Mouse (Mus musculus): ENCODE data around the gene Tanc1. TPM values are rescaled to one million over a fixed set of nuclear protein-coding genes. Genes with fewer than 3 reads are reported as not detected.
A peak's percentile ranks its signal among the peaks of the same experiment; 100 is the strongest.

The Tanc1 gene
- total RNA-seq, 2 experiments from 2014 or later = 17.7 to 27.5 TPM

DNA sequence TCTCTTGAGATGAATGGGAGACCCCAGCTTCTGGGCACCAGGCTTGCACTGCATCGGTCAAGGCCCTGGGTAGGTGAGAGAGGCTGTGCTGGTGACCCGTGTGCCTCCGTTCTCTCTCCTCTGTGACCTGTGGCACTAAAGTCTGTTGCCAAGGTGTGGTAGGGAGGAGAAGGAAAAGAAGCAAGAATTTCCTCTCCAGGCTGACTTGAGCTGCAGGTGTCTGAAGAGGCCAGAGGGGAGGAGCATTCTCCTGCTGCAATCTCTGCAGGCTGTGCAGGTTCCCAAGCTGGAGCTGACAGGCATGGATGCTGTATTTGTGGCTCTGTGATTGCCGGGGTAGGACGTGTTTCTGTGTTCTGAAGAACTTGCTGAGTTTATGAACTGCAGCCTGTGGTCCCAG is 163.3 kb downstream of the Tanc1 start:
- DNase-seq (ENCODE audit: low spot score in 2 of 2) = no peak
- intact Hi-C loops (cut with DNase I) = no loop called here

DNA sequence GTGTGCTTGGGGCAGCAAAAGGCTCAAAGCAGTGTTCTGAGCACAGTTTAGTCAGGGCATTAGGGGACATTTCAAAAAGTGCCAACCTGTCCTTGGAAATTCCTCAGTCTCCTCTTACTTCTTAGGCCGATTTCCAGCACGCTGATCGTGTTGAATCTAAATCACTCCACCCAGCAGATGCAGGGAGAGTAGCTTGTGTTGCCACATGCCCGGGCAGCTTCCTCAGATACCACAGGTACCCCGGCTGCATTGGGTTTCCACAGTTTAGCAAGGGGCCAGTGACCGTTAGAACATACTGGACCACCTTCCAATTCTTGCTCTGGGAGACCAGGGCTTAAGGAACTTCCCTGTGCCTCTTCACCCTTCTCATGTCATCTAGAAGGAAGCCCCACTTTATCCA is 164.0 kb downstream of the Tanc1 start:
- intact Hi-C loops (cut with DNase I) = no loop called here
- no peak for DNase-seq (ENCODE audit: low spot score in 2 of 2)

DNA sequence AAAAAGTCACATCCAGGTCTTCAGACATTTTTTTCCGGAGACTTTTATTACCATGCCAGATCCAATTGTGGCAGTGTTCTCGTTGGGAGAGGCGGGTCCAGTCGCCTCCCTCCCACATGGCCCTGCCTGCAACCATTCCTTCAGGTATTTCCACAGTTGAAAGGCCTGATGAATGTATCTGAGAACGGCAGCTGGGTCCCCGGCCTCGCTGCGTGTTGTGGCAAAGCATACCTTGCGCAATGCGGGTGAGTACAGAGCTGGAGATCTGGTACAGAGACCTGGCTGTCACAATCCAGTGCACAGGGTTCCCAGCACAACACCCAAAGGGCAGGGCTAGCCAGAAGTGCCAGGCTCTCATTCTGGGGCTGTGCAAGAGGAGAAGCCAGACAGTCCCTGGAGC is 167.5 kb downstream of the Tanc1 start:
- intact Hi-C loops (cut with DNase I) = no loop called here
- no peak for DNase-seq (ENCODE audit: low spot score in 2 of 2)

DNA sequence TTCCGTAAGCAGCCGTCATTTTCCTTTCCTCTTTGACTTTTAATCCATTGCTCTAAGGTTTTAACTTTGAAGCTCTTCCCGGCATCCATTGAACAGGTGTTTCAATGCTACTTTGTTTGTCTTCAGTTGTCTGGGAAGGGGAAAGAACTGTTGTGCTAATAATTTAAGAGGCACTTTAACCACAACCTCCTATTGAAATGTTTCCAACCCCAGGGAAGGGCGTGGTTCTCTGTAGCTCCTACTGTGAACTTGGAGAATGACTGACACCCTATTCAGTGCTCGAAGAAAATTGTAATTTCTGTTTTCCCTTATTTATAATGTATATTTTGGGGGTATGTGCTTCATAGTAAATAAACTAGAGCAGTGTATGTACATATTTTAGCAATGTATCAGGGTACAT is 168.4 kb downstream of the Tanc1 start:
- intact Hi-C loops (cut with DNase I) = no loop called here
- no peak for DNase-seq (ENCODE audit: low spot score in 2 of 2)

DNA sequence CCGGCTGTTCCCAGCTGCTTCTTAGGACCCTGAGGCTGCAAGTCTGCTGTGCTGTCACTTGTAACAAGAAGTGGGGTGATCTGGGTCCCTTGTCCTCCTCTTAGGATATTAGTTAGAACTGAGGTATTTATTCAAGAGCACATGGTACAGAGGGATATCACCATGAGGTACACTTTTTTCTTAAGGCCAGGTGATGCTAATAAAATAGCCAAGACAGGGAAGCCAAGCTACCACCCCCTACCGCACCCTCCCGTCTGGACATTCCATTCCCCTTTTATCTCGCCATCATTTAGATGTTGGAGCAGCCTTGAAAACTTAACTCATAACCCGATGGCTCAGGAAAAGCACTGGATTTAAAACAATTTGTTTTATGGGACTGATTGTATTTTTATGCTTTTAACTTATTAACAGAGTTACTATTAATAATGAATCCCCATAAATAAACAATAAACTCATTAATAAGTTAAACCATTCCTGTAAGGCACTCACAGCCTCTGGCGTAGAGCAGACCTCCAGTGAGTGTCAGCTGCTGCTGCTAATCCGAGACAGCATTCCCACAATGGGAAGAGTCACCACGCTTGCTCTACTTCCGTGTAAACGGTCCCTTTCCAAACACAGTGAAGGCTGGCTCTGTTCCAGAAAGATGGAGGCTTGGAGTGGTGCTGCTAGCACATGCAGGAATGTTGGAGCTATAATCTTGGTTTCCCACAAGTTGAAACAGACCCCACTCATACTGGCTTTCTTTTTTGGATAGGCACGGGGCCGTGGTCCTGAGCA is 171.4 kb downstream of the Tanc1 start:
- intact Hi-C loops (cut with DNase I) = no loop called here
- no peak for DNase-seq (ENCODE audit: low spot score in 2 of 2)

DNA sequence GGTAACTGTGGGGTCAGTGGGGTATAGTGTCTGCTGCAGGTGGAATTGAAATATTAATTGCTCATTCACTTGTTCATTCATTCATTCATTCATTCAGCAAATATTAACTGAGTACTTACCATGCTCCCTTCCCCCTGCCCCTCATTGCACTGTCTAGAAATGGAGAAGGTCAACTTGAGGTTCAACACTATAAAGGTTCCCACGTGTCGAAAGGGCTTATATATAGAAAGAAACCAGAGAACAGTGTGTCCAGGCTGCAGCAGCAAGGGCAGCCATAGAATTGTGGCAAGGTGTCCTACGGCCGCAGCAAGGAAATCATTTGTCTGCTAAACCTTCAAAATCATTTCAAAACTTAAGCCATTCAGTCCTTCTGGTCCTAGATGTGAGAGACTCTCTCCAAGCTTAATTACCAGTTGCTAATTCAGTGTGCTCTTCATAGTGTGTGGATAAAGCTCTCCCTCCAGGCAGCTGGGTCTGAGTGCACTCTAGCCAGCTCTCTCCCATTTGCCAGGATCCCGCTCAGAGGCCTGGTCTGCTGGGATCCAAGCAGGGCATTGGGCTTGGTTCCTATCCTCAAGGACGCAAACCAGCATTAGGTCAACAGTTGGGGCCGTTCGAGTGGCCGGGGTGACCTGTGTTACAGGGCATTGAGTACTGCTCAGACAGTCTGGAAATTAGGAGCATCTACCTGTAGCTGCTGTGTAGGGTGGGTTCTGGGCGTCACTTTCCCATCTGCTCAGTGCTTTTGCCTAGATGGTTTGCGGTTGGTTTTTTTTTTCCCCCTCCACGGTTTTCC is 172.2 kb downstream of the Tanc1 start:
- intact Hi-C loops (cut with DNase I) = no loop called here
- DNase-seq (ENCODE audit: low spot score in 2 of 2) = no peak

DNA sequence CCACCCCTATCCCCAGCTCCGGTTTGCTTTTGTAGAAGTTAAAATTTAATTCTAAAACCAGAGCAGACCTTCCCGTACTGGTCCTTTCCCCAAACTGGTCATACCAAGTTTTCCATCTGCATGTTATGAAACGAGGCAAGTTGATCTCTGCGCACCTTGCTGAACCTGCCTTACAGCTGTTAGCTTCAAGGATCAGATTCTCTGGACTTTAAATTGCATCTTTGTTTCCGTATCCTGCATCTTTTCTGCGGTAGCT is 172.7 kb downstream of the Tanc1 start:
- intact Hi-C loops (cut with DNase I) = no loop called here
- no peak for DNase-seq (ENCODE audit: low spot score in 2 of 2)

DNA sequence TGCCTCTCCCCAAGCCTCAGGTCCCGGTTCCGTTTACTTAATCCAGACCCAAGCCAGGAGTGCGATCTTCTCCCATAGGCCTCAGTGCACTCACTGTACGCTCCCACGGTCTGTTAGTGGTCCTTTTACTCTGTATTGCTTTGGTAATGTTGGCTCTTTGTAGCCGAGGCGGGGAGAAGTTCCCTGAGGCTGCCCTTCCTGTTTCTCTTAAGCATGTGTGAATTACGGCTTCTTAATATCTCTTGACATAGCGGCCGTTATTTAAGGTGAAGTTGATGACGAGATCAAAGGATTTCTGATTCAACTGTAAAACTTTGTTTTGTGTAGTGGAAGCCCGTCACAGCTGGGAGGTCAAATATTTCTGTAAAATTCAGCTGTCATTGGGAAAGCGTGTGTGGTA is 173.8 kb downstream of the Tanc1 start:
- intact Hi-C loops (cut with DNase I) = no loop called here

DNA sequence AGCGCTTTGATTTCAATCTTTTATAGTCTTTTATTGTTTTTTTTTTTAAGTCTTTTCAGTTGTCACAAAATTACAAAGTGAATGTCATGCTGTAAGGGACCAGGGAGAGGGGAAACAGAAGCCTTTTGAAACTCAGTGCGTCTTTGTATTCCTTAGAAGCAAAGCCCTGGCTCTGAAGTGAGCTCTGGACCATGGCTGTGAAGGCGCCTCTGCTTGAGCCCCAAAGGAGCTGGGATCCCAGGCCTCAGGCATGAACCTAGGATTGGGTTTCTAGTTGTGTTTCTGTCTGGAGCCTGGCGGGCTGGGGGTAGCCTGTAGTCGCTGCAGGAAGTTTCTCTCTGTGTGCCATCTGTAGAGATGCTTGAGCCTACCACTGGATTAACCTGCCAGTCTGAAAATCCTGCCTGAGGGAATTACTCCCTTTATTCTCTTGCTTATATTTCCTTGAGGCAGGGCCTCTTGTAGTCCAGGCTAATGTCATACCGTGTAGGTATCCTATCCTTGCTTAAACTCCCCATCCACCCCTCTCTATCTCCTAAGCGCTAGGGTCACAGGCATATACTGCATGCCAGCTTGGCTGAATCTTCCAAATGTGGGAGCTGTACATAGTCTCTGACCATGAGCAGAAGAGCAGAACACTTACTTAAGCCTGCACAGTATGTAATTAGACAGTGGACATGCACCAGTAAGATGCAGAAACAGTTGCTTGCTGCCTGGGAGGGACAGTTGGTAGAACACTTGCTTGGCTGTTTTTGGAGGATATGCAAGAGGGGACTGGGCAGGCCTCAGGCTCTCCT is 177.1 kb downstream of the Tanc1 start:
- DNase-seq (ENCODE audit: low spot score in 2 of 2) = no peak
- intact Hi-C loops (cut with DNase I) = no loop called here

More for the DNA sequence above, 173.8 kb downstream of the Tanc1 start:
- DNase-seq (ENCODE audit: low spot score in 2 of 2) = no peak

DNA sequence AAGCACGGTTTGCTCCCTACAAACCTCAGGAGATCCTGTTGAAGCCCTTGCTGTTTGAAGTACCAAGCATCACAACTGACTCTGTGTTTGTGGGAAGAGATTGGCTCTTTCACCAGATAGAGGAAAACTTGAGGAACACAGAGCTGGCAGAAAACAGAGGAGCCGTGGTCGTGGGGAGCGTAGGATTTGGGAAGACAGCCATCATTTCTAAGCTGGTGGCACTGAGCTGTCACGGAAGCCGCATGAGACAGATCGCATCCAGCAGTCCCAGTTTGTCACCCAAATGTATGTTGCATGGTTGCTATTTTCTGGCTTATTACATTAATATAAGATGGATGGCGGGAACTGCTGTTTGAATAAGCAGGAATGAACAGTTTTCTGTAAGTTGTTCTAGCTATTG is 179.8 kb downstream of the Tanc1 start:
- intact Hi-C loops (cut with DNase I) = no loop called here
- DNase-seq (ENCODE audit: low spot score in 2 of 2) = no peak

DNA sequence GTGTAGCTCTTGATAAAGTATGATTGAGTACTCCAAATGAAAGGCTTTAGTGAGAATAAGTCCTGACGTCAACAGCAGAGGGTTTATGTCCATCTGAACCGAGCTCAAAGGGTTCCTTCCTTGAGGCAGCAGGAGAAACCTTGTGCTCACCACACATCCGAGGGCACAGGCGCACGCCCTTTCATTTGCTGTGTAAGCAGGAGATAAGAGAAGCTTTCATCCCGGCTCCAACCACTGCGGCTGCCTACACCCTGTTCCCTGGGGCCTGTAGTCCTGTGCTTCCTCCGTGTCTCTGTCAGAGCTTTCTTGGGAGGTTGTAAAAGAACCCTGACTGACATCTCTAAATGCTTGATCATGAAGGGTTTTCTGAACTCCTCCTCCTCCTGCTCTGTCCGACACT is 181.5 kb downstream of the Tanc1 start:
- intact Hi-C loops (cut with DNase I) = no loop called here
- no peak for DNase-seq (ENCODE audit: low spot score in 2 of 2)

DNA sequence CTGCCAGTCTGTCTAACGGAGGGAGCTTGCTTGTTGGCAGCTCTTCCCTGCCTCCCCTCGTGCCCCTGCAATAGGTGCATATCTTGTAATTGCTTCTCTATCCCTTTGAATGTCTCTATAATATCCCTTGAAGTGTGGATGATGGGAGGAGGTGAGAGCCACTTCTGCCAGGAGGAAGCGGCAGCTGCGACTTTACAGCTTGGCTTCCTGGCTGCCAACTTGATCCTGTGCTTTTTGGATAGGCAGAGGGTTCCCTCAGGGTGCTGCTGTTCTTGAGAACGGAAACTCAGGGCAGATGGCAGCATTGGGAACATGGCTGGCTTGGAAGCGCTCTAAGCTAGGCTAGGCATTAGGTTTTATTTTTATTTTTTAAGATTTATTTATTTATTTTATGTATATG is 183.0 kb downstream of the Tanc1 start:
- intact Hi-C loops (cut with DNase I) = no loop called here
- DNase-seq (ENCODE audit: low spot score in 2 of 2) = peak in 1 of 2 experiments; percentile 13

DNA sequence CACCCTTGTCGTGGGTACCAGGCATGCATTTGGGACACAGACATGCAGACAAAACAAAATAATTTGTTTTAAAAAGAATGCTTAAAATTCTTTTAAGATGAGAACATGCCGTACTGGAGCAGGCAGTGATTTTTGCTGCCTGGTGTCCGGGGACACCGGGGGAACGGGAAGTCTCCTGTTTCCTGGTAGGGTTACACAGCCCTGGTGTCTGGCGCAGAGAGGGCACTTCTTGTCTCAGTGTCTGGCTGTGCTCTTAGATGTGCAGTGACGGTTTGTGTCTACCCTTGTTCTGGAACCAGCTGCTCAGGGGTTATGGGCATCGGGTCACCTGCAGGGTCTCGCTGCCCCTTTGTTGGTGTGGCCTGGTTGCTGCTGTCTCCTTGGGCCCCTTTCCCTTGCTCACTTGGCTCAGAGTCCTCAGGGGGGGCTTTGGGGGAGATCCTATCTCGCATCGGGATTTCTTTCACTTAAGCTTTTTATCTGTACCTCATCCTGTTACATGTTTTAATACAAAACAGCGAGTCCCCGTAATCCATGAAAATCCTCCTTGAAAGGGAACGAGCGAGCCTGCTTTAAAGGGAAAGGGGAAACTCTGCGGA is 187.2 kb downstream of the Tanc1 start:
- no peak for DNase-seq (ENCODE audit: low spot score in 2 of 2)
- intact Hi-C loops (cut with DNase I) = no loop called here

DNA sequence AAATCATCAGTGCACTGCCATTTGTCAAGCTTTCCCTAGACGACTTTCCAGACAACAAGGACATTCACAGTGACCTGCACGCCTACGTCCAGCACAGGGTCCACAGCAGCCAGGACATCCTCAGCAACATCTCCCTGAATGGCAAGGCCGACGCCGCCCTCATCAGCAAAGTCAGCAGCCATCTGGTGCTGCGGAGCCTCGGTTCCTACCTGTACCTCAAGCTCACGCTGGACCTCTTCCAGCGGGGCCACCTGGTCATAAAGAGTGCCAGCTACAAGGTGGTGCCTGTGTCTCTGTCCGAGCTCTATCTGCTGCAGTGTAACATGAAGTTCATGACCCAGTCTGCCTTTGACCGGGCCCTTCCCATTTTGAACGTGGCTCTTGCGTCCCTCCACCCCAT is 187.7 kb downstream of the Tanc1 start:
- intact Hi-C loops (cut with DNase I) = no loop called here
- no peak for DNase-seq (ENCODE audit: low spot score in 2 of 2)

DNA sequence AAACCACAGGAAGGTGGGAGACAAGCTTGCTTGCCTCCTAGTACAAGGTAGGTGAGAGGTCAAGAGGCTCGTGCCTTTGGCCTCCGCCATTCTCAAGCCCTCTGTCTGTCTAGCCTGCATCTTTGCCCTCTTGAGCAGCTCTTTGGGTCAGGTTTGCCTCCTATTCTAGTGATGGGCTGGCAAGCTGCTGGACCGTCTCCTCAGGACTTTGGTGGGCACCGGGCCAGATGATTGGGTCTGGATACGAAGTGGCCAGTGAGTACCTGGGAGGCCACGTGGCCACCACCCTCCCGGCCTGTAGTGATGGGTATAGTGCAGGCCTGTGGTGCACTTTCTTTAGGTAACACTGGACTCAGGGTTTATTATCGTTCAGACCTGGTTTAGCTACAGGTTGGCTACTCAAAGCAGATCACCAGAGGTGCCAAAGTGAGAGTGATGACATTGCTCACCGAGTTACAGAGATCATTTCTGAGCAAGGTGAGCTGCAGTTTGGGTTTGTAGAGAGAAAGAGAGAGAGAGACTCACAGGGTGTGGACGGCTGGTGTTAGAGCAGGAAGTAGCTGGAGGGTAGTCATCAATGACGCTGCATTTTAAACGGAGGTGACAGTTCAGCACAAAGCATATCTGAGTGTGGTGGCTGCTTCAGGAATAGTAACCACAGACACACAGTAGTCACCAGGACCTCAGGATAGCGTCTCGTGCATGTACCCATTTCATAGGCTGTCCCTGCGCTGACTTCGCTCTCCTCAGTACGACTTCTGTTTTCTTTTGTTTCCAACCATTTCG is 188.8 kb downstream of the Tanc1 start:
- intact Hi-C loops (cut with DNase I) = no loop called here

DNA sequence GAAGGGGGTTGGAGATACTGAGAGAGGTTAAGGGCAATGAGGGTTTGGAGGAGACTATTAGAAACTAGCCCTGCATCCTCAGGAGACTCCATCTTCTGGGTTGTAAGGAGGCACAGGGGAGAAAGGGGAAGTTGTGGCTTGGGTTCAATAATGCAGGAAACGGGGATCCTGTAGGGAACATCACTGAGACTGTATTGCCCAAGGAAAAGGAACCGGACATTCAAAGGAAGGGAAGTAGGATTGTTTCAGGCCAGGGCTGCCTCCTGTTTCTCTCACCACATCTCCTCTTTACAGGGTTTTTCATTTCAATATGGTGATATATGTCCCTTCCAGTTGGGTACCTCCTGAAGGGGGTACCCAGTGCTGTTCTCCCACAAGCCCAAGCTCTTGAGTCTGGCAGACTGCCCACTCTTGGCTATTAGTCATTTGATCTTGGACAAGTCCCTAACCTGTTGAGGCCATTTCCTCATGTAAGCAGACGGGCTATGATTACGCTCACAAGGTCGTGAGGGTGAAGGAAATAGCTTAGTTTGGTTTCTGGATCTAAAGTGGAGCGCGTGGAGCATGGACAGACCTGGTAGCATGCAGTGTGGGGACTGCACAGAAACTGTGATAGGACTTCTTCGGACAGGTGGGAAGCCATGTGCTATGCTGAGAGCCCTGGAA is 191.0 kb downstream of the Tanc1 start:
- intact Hi-C loops (cut with DNase I) = no loop called here
- DNase-seq (ENCODE audit: low spot score in 2 of 2) = no peak

More for the DNA sequence above, 188.8 kb downstream of the Tanc1 start:
- no peak for DNase-seq (ENCODE audit: low spot score in 2 of 2)

DNA sequence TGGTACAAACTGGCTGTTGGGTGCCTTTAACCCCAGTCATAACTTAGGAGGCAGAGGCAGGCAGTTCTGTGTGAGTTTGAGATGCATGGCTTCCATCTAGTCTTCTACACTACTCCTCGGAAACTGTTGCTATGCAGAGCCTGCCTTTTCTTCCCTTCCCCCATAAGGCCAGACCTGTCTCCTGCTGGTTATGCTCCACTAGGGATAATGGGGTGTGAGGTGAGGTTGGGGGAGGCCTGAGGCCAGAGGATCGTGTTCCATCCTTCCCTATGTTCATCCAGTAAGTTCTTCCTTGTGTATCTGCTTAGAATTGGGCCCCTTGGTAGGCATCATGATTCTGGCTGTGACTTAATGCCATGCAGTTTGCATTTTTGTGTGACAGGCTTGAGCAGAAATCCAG is 193.8 kb downstream of the Tanc1 start:
- no peak for DNase-seq (ENCODE audit: low spot score in 2 of 2)
- intact Hi-C loops (cut with DNase I) = no loop called here

DNA sequence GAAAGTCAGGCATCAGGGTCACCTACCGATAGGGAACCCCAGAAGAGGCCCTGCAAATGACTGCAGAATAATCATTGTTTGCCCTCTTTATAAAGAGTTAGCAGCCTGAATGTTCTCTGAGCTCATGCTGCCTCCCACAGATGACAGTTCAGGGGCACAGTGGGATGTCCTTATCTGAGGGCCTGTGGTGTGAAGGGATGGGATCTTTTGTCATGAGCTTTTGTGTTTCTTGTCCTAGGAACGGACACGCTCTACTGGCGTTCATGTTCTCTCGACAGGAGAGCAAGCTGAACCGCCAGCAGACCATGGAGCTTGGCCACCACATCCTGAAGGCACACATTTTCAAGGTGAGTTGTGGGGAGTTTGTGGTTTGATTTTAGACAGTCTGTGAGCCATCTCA is 194.2 kb downstream of the Tanc1 start:
- intact Hi-C loops (cut with DNase I) = no loop called here
- no peak for DNase-seq (ENCODE audit: low spot score in 2 of 2)

DNA sequence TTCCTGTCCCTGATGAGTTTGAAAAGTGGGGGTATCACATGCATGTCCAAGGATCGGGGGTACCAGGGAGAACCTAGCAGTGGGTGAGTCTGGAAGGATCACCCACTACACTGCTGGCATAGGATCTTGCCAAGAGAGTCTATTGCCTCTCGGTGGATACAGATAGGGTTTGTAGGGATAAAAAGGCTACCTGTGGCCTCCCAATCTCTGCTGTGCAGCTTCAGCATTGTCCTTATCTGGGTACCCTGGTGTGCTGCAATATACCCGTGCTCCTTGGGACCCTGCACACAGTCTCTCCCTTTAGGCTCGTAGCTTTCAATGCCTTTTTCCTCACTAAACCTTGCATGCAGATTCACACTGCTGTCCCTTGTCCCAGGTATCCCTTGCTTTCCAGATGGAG is 196.8 kb downstream of the Tanc1 start:
- no peak for DNase-seq (ENCODE audit: low spot score in 2 of 2)
- intact Hi-C loops (cut with DNase I) = no loop called here
